Mouse (Mus musculus) leukemia stem cell, adult 10-12 weeks (primary cell): ENCODE results near the gene Pak1. TPM values are rescaled to one million over a fixed set of nuclear protein-coding genes. Genes with fewer than 3 reads are reported as not detected.

Experiments
- polyA plus RNA-seq: library from polyadenylated mRNA; stranded (reverse); fragments of >175 nt; gene quantifications from 2 replicates; pipeline ENCODE4 v1.2.3, GENCODE M21; 2012; ENCODE audit warnings: low replicate concordance

Pak1 gene
- 3.2 and 8.1 TPM in 2 replicates for polyA plus RNA-seq

GRCm38 (mm10) chr7:97788190-97788668 lies at the start of gene Pak1:
Pak1 (plus strand) TSS chr7:97788541.

GRCm38 (mm10) chr7:97919742-97920141 lies 131.4 kb downstream of the Pak1 start, which contains the start of gene Gdpd4:
Gdpd4 (plus strand) TSS chr7:97919955.

Other genes with a start within 250 kb of the Pak1 start
- 2.6 TPM in 1 of 2 replicates, not detected in the other for gene Aamdc, start 209.0 kb upstream of the Pak1 start, polyA plus RNA-seq
- gene Rsf1, start 208.7 kb upstream of the Pak1 start, polyA plus RNA-seq = 4.4 and 5.8 TPM in 2 replicates
- gene Clns1a, start 91.9 kb upstream of the Pak1 start, polyA plus RNA-seq = 20.4 and 34.6 TPM in 2 replicates
- 0.92 and 3.6 TPM in 2 replicates for gene Aqp11, start 50.3 kb upstream of the Pak1 start, polyA plus RNA-seq
- not detected in 2 replicates for gene Gdpd4, start 131.4 kb downstream of the Pak1 start, polyA plus RNA-seq